Mouse (Mus musculus): ENCODE measurements around the gene Tbc1d30. TPM values are rescaled to one million over a fixed set of nuclear protein-coding genes. Genes with fewer than 3 reads are reported as not detected.

Tbc1d30 gene
- polyA plus RNA-seq, 1 experiment = 1.3 TPM

DNA sequence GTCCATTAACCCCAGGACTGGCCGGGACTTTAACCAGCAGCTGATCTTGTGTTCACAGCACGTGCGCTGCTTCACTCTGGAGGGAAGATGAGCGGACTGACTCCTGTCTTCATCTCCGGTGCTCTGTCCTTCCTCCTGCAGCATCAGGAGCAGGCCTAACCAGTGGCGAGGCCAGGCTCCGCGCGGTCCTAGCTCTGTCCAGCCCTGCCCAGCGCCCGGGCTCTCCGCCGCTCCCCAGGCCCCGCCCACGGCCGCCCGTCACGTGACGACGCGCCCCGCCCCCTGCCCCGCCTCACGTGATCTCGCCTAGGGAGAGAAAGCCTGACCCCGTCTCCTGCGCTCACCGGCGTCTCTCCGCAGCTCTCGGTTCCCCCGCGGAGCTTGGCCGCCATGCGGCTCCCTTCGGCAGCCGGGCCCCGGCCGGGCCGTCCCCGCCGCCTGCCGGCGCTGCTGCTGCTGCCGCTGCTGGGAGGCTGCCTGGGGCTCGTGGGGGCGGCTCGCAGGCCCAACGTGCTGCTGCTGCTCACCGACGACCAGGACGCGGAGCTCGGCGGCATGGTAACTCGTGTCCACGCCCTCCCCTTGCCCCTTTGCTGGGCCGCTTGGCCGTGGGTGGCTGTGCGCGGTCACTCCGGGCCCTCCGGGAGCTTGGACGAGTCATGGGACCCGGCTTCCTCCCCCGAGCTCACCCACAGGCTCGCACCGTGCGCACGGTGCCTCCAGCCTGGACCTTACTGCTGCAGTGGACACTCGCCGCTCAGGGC is 13.9 kb upstream of the Tbc1d30 start, which contains the start of gene Gns:
Gene Gns, plus strand, starts transcription at position 290 of the 764 bp plus-strand sequence.
- Histone ChIP-seq H3K36me3 (ENCODE audit: control insufficient read depth, insufficient read depth, low read length) (no peaks in the 10 kb centered on the region), H3K27ac (ENCODE audit: control insufficient read depth, insufficient read depth, low read depth, low read length) (peak within 1 kb of the TSS; percentile 62), H3K27me3 (ENCODE audit: control insufficient read depth, insufficient read depth, low read length) (no peaks in the 10 kb centered on the region), H3K4me1 (ENCODE audit: control insufficient read depth, insufficient read depth, low read length) (peaks cover 4% of the 10 kb centered on the region), H3K4me3 (ENCODE audit: control insufficient read depth, low read depth, low read length) (peak within 1 kb of the TSS; percentile 91)
- TF ChIP-seq CTCF (IDR thresholded peaks at IDR 0.05; ENCODE audit: control insufficient read depth, insufficient read depth, insufficient replicate concordance, low read depth, low read length) (no peak), POLR2A (IDR thresholded peaks at IDR 0.05; ENCODE audit: control insufficient read depth, low read depth, low read length) (peak; percentile 58)

- no peak overlapping the region for H3K27ac ChIP-seq (ENCODE audit: control insufficient read depth, insufficient read depth, low read depth, low read length)
- H3K27me3 ChIP-seq (ENCODE audit: control insufficient read depth, insufficient read depth, low read length) = no peaks in the 10 kb centered on the region
- peaks cover 4% of the 10 kb centered on the region for H3K4me1 ChIP-seq (ENCODE audit: control insufficient read depth, insufficient read depth, low read length)
- TF ChIP-seq CTCF (IDR thresholded peaks at IDR 0.05; ENCODE audit: control insufficient read depth, insufficient read depth, insufficient replicate concordance, low read depth, low read length) (no peak), POLR2A (IDR thresholded peaks at IDR 0.05; ENCODE audit: control insufficient read depth, low read depth, low read length) (no peak)
- no peaks in the 10 kb centered on the region for H3K36me3 ChIP-seq (ENCODE audit: control insufficient read depth, insufficient read depth, low read length)
- peak overlapping the region; percentile 91 for H3K4me3 ChIP-seq (ENCODE audit: control insufficient read depth, low read depth, low read length)
These were observed 13.2 kb upstream of the Tbc1d30 start for GRCm38 (mm10) chr10:121364306-121364705.

DNA sequence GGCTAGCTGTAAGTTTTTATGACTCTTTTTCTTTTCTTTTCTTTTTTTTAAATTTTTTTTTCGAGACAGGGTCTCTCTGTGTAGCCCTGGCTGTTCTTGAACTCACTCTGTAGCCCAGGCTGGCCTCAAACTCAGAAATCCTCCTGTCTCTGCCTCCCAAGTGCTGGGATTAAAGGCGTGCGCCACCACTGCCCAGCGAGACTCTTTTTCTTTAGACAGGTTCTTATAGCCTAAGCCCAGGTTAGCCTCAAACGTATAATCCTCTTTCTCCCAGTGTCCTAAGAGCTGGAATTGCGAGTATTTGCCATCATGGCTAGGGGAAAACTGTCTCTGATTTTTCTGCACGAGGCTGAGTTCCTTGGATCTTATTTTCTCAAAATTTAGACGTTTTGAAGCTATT is 12.1 kb upstream of the Tbc1d30 start:
- Histone ChIP-seq H3K27ac (ENCODE audit: control insufficient read depth, insufficient read depth, low read depth, low read length) (no peak overlapping the region), H3K27me3 (ENCODE audit: control insufficient read depth, insufficient read depth, low read length) (no peaks in the 10 kb centered on the region), H3K36me3 (ENCODE audit: control insufficient read depth, insufficient read depth, low read length) (no peaks in the 10 kb centered on the region), H3K4me1 (ENCODE audit: control insufficient read depth, insufficient read depth, low read length) (peaks cover 4% of the 10 kb centered on the region), H3K4me3 (ENCODE audit: control insufficient read depth, low read depth, low read length) (no peak overlapping the region)
- TF ChIP-seq POLR2A (IDR thresholded peaks at IDR 0.05; ENCODE audit: control insufficient read depth, low read depth, low read length) (no peak), CTCF (IDR thresholded peaks at IDR 0.05; ENCODE audit: control insufficient read depth, insufficient read depth, insufficient replicate concordance, low read depth, low read length) (no peak)

DNA sequence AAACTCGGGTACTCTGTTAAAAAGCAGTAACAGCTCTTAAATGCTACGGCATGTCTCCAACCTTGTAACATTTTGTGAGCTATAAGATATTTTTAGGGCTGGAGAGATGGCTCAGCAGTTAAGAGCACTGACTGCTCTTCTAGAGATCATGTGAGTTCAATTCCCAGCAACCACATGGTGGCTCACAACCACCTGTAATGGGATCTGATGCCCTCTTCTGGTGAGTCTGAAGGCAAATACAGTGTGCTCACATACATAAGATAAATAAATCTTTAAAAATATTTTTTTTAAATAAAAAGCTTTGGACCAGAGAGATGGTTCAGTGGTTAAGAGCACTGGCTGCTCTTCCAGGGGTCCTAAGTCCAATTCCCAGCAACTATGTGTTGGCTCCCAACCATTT is 9.3 kb upstream of the Tbc1d30 start:
- peaks cover 4% of the 10 kb centered on the region for H3K4me1 ChIP-seq (ENCODE audit: control insufficient read depth, insufficient read depth, low read length)
- H3K27ac ChIP-seq (ENCODE audit: control insufficient read depth, insufficient read depth, low read depth, low read length) = no peak overlapping the region
- TF ChIP-seq POLR2A (IDR thresholded peaks at IDR 0.05; ENCODE audit: control insufficient read depth, low read depth, low read length) (no peak), CTCF (IDR thresholded peaks at IDR 0.05; ENCODE audit: control insufficient read depth, insufficient read depth, insufficient replicate concordance, low read depth, low read length) (no peak)
- H3K27me3 ChIP-seq (ENCODE audit: control insufficient read depth, insufficient read depth, low read length) = no peaks in the 10 kb centered on the region
- no peak overlapping the region for H3K4me3 ChIP-seq (ENCODE audit: control insufficient read depth, low read depth, low read length)
- H3K36me3 ChIP-seq (ENCODE audit: control insufficient read depth, insufficient read depth, low read length) = no peaks in the 10 kb centered on the region

DNA sequence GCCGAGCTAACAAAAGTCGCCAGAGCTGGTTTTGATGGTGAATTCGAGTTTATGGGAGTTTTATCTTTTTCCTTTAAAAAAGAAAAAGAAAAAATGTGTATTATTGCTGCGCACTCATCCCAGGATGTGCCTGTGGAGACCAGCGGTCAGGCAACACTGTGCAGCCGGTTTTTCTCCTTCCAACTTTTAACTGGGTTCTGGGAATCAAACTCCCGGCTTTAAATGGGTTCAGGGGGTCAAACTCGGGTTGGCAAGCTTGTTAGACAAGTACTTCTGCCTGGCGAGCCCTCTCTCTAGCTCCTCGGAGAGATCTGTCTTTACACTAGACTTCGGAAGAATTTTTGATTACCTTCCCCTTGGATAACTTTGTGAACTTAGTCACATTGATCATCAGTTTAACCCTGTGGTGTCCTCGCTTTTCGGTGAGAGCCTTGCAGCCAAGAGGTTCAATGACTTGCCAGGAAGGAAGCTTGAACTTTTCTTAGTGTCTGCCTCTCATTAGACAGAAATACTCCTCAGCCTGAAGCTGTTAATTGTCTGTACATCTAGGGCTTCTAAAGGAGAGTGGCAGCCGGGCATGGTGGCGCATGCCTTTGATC is 713 bp upstream of the Tbc1d30 start:
- TF ChIP-seq POLR2A (IDR thresholded peaks at IDR 0.05; ENCODE audit: control insufficient read depth, low read depth, low read length) (no peak), CTCF (IDR thresholded peaks at IDR 0.05; ENCODE audit: control insufficient read depth, insufficient read depth, insufficient replicate concordance, low read depth, low read length) (no peak)
- peaks cover 3% of the 10 kb centered on the region; the same call in 1 of the 2 replicates for H3K27me3 ChIP-seq (ENCODE audit: control insufficient read depth, insufficient read depth, low read length)
- no peaks in the 10 kb centered on the region for H3K36me3 ChIP-seq (ENCODE audit: control insufficient read depth, insufficient read depth, low read length)
- peaks cover 12% of the 10 kb centered on the region for H3K4me1 ChIP-seq (ENCODE audit: control insufficient read depth, insufficient read depth, low read length)
- no peak overlapping the region for H3K4me3 ChIP-seq (ENCODE audit: control insufficient read depth, low read depth, low read length)
- H3K27ac ChIP-seq (ENCODE audit: control insufficient read depth, insufficient read depth, low read depth, low read length) = no peak overlapping the region

DNA sequence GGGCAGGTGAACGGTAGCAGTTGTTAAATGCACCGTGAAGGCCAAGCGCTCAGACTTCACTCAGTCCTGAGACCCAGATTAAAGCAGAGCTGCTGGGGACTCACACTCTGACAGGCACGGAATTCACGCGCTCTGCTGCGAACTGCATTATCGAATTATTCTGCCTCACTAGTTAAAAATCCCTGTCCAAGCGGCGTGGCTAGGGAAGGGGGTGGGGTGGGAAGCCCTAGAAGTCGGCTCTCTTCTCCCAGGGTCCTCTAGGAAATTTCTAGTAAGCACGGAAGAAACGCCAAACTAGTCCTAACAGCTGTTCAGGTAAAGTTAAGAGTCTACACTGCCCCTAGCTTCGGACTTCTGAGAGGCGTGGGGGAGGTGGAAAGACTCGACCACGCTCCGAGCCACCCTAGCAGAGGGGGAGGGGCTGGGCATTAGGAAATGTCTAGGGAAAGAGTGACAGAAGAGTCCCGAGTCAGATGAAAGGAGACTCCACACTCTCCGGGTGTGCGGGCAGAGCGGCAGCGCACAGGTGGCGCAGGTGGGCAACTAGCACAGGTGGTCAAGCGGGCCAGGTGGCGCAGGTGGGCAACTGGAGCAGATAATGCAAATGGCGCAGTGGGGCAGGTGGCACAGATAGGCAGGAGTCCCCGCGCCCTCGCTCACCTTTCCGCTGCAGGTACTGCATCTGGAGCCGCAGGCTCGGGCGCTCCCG is 567 bp downstream of the Tbc1d30 start:
- Histone ChIP-seq H3K4me1 (ENCODE audit: control insufficient read depth, insufficient read depth, low read length) (peaks cover 12% of the 10 kb centered on the region), H3K36me3 (ENCODE audit: control insufficient read depth, insufficient read depth, low read length) (no peaks in the 10 kb centered on the region), H3K27ac (ENCODE audit: control insufficient read depth, insufficient read depth, low read depth, low read length) (no peak overlapping the region), H3K4me3 (ENCODE audit: control insufficient read depth, low read depth, low read length) (peak overlapping the region; percentile 60), H3K27me3 (ENCODE audit: control insufficient read depth, insufficient read depth, low read length) (peaks cover 3% of the 10 kb centered on the region; the same call in 1 of the 2 replicates)
- no peak for TF ChIP-seq CTCF (IDR thresholded peaks at IDR 0.05; ENCODE audit: control insufficient read depth, insufficient read depth, insufficient replicate concordance, low read depth, low read length)
- no peak for TF ChIP-seq POLR2A (IDR thresholded peaks at IDR 0.05; ENCODE audit: control insufficient read depth, low read depth, low read length)

GRCm38 (mm10) chr10:121349244-121349643 is 1.8 kb downstream of the Tbc1d30 start:
- H3K4me3 ChIP-seq (ENCODE audit: control insufficient read depth, low read depth, low read length) = no peak overlapping the region
- H3K4me1 ChIP-seq (ENCODE audit: control insufficient read depth, insufficient read depth, low read length) = peaks cover 12% of the 10 kb centered on the region
- no peak overlapping the region for H3K27ac ChIP-seq (ENCODE audit: control insufficient read depth, insufficient read depth, low read depth, low read length)
- H3K27me3 ChIP-seq (ENCODE audit: control insufficient read depth, insufficient read depth, low read length) = peaks cover 3% of the 10 kb centered on the region; the same call in 1 of the 2 replicates
- TF ChIP-seq POLR2A (IDR thresholded peaks at IDR 0.05; ENCODE audit: control insufficient read depth, low read depth, low read length) (no peak), CTCF (IDR thresholded peaks at IDR 0.05; ENCODE audit: control insufficient read depth, insufficient read depth, insufficient replicate concordance, low read depth, low read length) (no peak)
- no peaks in the 10 kb centered on the region for H3K36me3 ChIP-seq (ENCODE audit: control insufficient read depth, insufficient read depth, low read length)
